Mouse (Mus musculus) embryo, embryonic 10.5 days (tissue): ENCODE measurements around the gene Lmnb2.

Experiments
- DNase-seq: peaks from one replicate; pipeline ENCODE4 v3.0.0-alpha.2; 2015; ENCODE audit warnings: low spot score

Gene Lmnb2

GRCm38 (mm10) chr10:80856908-80857307 is 61.1 kb downstream of the Lmnb2 start:
- no peak for DNase-seq

DNA sequence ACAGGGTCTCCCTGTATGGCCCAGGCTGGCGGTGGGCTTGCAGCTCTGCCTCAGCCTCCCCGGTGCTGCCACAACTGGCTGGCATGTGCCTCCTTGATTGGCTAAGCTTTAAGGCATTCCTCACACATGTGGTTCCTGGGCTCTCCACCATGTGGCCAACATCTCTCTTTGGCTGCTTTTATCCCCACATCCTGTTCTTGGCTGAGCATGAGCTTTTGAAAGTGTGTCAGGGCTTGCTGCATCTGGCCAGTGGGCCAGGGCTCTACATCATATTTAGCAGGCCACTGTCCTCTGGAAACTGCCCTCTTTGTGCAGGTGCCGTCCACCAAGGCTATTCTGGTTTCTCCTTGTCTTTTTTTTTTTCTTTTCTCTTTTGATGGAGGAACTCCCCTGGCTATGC is 61.8 kb downstream of the Lmnb2 start:
- no peak for DNase-seq

DNA sequence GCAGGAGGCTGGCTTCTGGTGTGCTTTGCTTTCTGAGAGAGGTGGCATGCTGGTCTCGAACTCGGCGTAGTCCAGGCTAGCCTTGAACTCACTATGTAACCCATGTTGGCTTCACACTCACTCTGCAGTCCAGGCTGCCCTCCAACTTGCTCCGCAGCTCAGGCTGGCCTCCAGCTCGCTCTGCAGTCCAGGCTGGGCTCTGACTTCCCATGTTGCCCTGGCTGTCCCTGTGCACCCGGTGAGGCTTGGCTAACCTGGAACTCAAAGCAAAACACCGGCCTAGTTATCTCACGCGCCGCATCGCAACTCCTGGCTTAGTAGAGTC is 62.3 kb downstream of the Lmnb2 start:
- no peak for DNase-seq

DNA sequence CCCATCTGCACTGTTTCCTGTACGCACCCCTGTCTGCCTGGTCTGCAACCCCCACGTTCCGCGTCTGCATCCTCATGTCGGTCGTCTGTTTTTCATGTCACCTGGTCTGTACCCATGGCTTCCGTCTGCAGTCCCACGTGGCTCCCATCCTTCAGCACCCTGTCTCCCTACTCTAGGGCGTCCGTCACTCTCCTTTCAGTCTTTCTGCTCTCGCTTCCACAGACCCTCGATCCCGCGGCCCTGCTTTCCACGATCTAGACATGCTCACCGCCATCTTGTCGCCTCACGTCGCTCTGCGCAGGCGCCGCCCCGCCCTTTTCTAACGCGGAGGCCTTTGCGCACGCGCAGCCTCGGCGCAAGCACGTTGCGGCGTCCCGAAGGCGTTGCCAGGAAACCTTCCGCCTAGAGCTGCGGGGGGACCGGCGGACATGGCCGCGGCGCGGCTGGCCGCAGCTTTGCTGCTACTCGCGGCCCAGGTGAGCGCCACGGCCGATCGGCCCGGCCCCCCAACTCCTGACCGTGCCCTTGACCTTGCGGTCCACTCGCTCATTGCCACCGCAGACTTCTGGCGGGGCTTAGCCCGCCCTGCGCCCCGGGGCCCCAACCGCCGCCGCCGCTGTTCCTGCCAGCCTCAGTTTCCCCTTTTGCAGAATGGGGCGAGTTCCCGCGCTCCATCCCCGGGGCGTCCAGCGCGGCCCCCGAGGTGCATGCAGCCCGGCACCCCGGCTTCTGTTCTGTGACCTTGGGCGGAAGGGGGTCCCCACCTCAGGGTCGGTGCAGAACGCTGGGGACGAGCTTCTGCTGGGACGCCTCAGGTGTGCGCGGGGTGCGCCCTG is 62.9 kb downstream of the Lmnb2 start, which contains the start of the genes Lsm7 and Sppl2b:
Lsm7 (minus strand) TSS at position 297 of the 836 bp plus-strand sequence.
Sppl2b (plus strand) TSS at position 363 of the 836 bp plus-strand sequence.
- DNase-seq = peak; percentile 97
